In the genomic region with DNA sequence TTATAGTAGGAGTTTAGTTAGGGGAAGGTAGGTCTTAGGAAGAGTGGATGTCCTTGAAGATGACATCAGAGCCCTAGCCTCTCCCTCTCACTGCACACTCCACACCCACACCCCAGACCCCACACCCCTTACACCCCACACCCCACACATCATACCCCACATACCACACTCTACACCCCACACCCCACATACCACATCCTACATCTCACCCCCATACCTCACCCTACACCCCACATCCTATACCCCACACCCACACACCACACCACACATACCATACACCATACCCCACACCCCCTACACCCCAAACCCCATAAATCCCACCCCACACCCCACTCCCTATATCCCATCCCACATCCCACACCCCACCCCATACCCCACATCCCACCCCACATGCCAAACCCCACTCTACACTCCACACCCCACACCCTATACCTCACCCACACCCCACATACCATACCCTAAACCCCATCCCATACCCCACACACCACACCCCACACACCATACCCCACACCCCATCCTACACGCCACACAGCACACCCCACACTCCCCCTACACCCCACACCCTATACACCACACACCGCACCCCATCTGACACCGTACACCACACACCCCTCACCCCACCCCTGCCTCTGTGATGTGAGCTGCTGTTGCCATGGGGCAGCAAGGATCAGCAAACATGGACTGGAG, we compare ENCODE assay signal across 12 mouse cellular contexts.
DNase-seq lines count a peak whose midpoint lies in the region; ATAC-seq lines count a peak whose summit lies in the region.
"Had no signal": no experiment of that assay in that cellular context is flagged by ENCODE, and none has a peak within 500 bp of the region (broad histone marks: within the 10 kb centered on the region; RNA-seq: fewer than 3 reads in every experiment).

No protein-coding gene starts in this region.

- H3K36me3 ChIP-seq in forebrain, embryonic 13.5 days (ENCODE audit: poor library complexity, severe bottlenecking): no peaks in the 10 kb centered on the region
- H3K36me3 ChIP-seq in forebrain, embryonic 10.5 days (replicated peaks): no peaks in the 10 kb centered on the region
- H3K36me3 ChIP-seq in limb, embryonic 12.5 days: no peaks in the 10 kb centered on the region
- H3K36me3 ChIP-seq in limb, embryonic 10.5 days: no peaks in the 10 kb centered on the region
- H3K36me3 ChIP-seq in hindbrain, embryonic 12.5 days: no peaks in the 10 kb centered on the region
- no peaks in the 10 kb centered on the region for H3K36me3 ChIP-seq in midbrain, embryonic 16.5 days (ENCODE audit: control insufficient read depth, insufficient read depth, low read length)
- H3K36me3 ChIP-seq: liver, embryonic 15.5 days had no signal

- no peak overlapping the region for H3K9ac ChIP-seq in forebrain, embryonic 13.5 days
- no peak overlapping the region for H3K9ac ChIP-seq in limb, embryonic 12.5 days (replicated peaks)
- no peak overlapping the region for H3K9ac ChIP-seq in hindbrain, embryonic 12.5 days
- no peak overlapping the region for H3K9ac ChIP-seq in midbrain, embryonic 16.5 days (ENCODE audit: low read depth, low read length)
- H3K9ac ChIP-seq: liver, embryonic 15.5 days had no signal

- no peaks in the 10 kb centered on the region for H3K27me3 ChIP-seq in forebrain, embryonic 13.5 days
- no peaks in the 10 kb centered on the region for H3K27me3 ChIP-seq in forebrain, embryonic 10.5 days (ENCODE audit: poor library complexity, severe bottlenecking)
- no peaks in the 10 kb centered on the region for H3K27me3 ChIP-seq in limb, embryonic 12.5 days
- no peaks in the 10 kb centered on the region for H3K27me3 ChIP-seq in limb, embryonic 10.5 days (ENCODE audit: low read depth, poor library complexity, severe bottlenecking)
- H3K27me3 ChIP-seq in hindbrain, embryonic 12.5 days: peaks cover 8% of the 10 kb centered on the region; the same call in 1 of the 2 replicates
- no peaks in the 10 kb centered on the region for H3K27me3 ChIP-seq in midbrain, embryonic 16.5 days (ENCODE audit: control insufficient read depth, insufficient read depth, low read depth, low read length)
- H3K27me3 ChIP-seq: liver, embryonic 15.5 days had no signal

- 93% methylated on average over 3 of the region's 3 CpGs for WGBS in forebrain, embryonic 13.5 days
- 94% methylated on average over 3 of the region's 3 CpGs for WGBS in forebrain, embryonic 10.5 days
- WGBS in limb, embryonic 12.5 days: 84% methylated on average over 3 of the region's 3 CpGs
- 97% methylated on average over 3 of the region's 3 CpGs for WGBS in limb, embryonic 10.5 days
- 94% methylated on average over 3 of the region's 3 CpGs for WGBS in hindbrain, embryonic 12.5 days
- 91% methylated on average over 3 of the region's 3 CpGs for WGBS in midbrain, embryonic 16.5 days

- peak; percentile 52 for ATAC-seq in forebrain, embryonic 13.5 days
- peak; percentile 56 for ATAC-seq in limb, embryonic 12.5 days (ENCODE audit: insufficient number of reproducible peaks, insufficient read depth, low FRiP score, low TSS enrichment, low read depth)
- peak; percentile 58 for ATAC-seq in hindbrain, embryonic 12.5 days (ENCODE audit: low FRiP score)
- peak; percentile 44; the same call in 1 of the 2 replicates for ATAC-seq in midbrain, embryonic 16.5 days

- H3K9me3 ChIP-seq in forebrain, embryonic 13.5 days (replicated peaks): no peaks in the 10 kb centered on the region
- no peaks in the 10 kb centered on the region for H3K9me3 ChIP-seq in forebrain, embryonic 10.5 days
- H3K9me3 ChIP-seq in limb, embryonic 12.5 days: no peaks in the 10 kb centered on the region
- no peaks in the 10 kb centered on the region for H3K9me3 ChIP-seq in limb, embryonic 10.5 days (replicated peaks)
- H3K9me3 ChIP-seq in hindbrain, embryonic 12.5 days (replicated peaks): no peaks in the 10 kb centered on the region
- no peaks in the 10 kb centered on the region for H3K9me3 ChIP-seq in midbrain, embryonic 16.5 days (replicated peaks; ENCODE audit: control insufficient read depth, low read length, poor library complexity, severe bottlenecking)
- H3K9me3 ChIP-seq: liver, embryonic 15.5 days had no signal

- H3K4me3 ChIP-seq in forebrain, embryonic 13.5 days: no peak overlapping the region
- H3K4me3 ChIP-seq in forebrain, embryonic 10.5 days: no peak overlapping the region
- H3K4me3 ChIP-seq in limb, embryonic 12.5 days (replicated peaks): no peak overlapping the region
- H3K4me3 ChIP-seq in limb, embryonic 10.5 days: no peak overlapping the region
- H3K4me3 ChIP-seq in hindbrain, embryonic 12.5 days: no peak overlapping the region
- no peak overlapping the region for H3K4me3 ChIP-seq in midbrain, embryonic 16.5 days (ENCODE audit: low read depth, low read length)
- H3K4me3 ChIP-seq: liver, embryonic 15.5 days had no signal

- no peak overlapping the region for H3K4me2 ChIP-seq in forebrain, embryonic 13.5 days
- H3K4me2 ChIP-seq in limb, embryonic 12.5 days: no peak overlapping the region
- no peak overlapping the region for H3K4me2 ChIP-seq in hindbrain, embryonic 12.5 days (replicated peaks)
- no peak overlapping the region for H3K4me2 ChIP-seq in midbrain, embryonic 16.5 days (ENCODE audit: low read length)
- H3K4me2 ChIP-seq: liver, embryonic 15.5 days had no signal

- DNase-seq in forebrain, embryonic 10.5 days (ENCODE audit: extremely low spot score, low spot score): no peak
- no peak for DNase-seq in limb, embryonic 10.5 days (ENCODE audit: low spot score)
- no peak for DNase-seq in right cerebral cortex, postnatal 4 days
- DNase-seq in left cerebral cortex, adult 18-20 months (ENCODE audit: low spot score in 2 of 2): no peak
- DNase-seq: adrenal gland, postnatal 14 days; kidney, postnatal 10 days; thymus, postnatal 25 days had no signal

- H3K27ac ChIP-seq in forebrain, embryonic 13.5 days: no peak overlapping the region
- H3K27ac ChIP-seq in forebrain, embryonic 10.5 days: no peak overlapping the region
- H3K27ac ChIP-seq in limb, embryonic 12.5 days: no peak overlapping the region
- no peak overlapping the region for H3K27ac ChIP-seq in limb, embryonic 10.5 days
- H3K27ac ChIP-seq in hindbrain, embryonic 12.5 days: no peak overlapping the region
- no peak overlapping the region for H3K27ac ChIP-seq in midbrain, embryonic 16.5 days (ENCODE audit: low read length)
- H3K27ac ChIP-seq: liver, embryonic 15.5 days had no signal

- peaks cover 11% of the 10 kb centered on the region for H3K4me1 ChIP-seq in forebrain, embryonic 13.5 days
- peaks cover 14% of the 10 kb centered on the region for H3K4me1 ChIP-seq in forebrain, embryonic 10.5 days
- H3K4me1 ChIP-seq in limb, embryonic 12.5 days (replicated peaks): no peaks in the 10 kb centered on the region
- no peaks in the 10 kb centered on the region for H3K4me1 ChIP-seq in limb, embryonic 10.5 days
- H3K4me1 ChIP-seq in hindbrain, embryonic 12.5 days: peaks cover 4% of the 10 kb centered on the region; the same call in 1 of the 2 replicates
- peaks cover 8% of the 10 kb centered on the region for H3K4me1 ChIP-seq in midbrain, embryonic 16.5 days (ENCODE audit: control insufficient read depth, insufficient read depth, low read length)
- H3K4me1 ChIP-seq: liver, embryonic 15.5 days had no signal
